Mouse (Mus musculus) fibroblast of lung, adult 2 months (primary cell): ENCODE data around the gene Cnst.

Source experiments
- DNase-seq: peaks from one replicate; pipeline ENCODE4 v3.0.0-alpha.2; 2011; ENCODE audit warnings: low read depth

Gene Cnst

GRCm38 (mm10) chr1:179545768-179546550, at the start of gene Cnst, which contains the start of gene Tfb2m:
Gene Cnst (plus strand): TSS chr1:179546370.
Gene Tfb2m (minus strand): TSS chr1:179546267.
- DNase-seq = peak; percentile 89

GRCm38 (mm10) chr1:179499257-179499656, 46.9 kb upstream of the Cnst start:
- DNase-seq = no peak

GRCm38 (mm10) chr1:179502565-179502964, 43.6 kb upstream of the Cnst start:
- no peak for DNase-seq

- DNase-seq = no peak
Measured at GRCm38 (mm10) chr1:179506530-179507315, 39.4 kb upstream of the Cnst start.

- no peak for DNase-seq
Measured at GRCm38 (mm10) chr1:179510546-179511340, 35.4 kb upstream of the Cnst start.

- DNase-seq = no peak
Measured at GRCm38 (mm10) chr1:179511895-179512294, 34.3 kb upstream of the Cnst start.

- no peak for DNase-seq
Measured at GRCm38 (mm10) chr1:179516941-179517712, 29.0 kb upstream of the Cnst start.

GRCm38 (mm10) chr1:179517713-179518465, 28.3 kb upstream of the Cnst start, which contains the start of gene Smyd3:
Gene Smyd3 (minus strand): TSS chr1:179518041.
- peak; percentile 67 for DNase-seq

- DNase-seq = no peak
Measured at GRCm38 (mm10) chr1:179519901-179520300, 26.3 kb upstream of the Cnst start.

GRCm38 (mm10) chr1:179539054-179539453, 7.1 kb upstream of the Cnst start:
- no peak for DNase-seq

GRCm38 (mm10) chr1:179539887-179540286, 6.3 kb upstream of the Cnst start:
- DNase-seq = no peak

GRCm38 (mm10) chr1:179541502-179541901, 4.7 kb upstream of the Cnst start:
- DNase-seq = no peak

- DNase-seq = no peak
Measured at GRCm38 (mm10) chr1:179546551-179546917, 364 bp downstream of the Cnst start.

- no peak for DNase-seq
Measured at GRCm38 (mm10) chr1:179547176-179547575, 1.0 kb downstream of the Cnst start.

GRCm38 (mm10) chr1:179548220-179548619, 2.0 kb downstream of the Cnst start:
- DNase-seq = no peak

GRCm38 (mm10) chr1:179548996-179549752, 3.0 kb downstream of the Cnst start:
- no peak for DNase-seq

- DNase-seq = no peak
Measured at GRCm38 (mm10) chr1:179551336-179551735, 5.2 kb downstream of the Cnst start.

GRCm38 (mm10) chr1:179551921-179552320, 5.8 kb downstream of the Cnst start:
- DNase-seq = no peak

- DNase-seq = no peak
Measured at GRCm38 (mm10) chr1:179552751-179553150, 6.6 kb downstream of the Cnst start.
